Mouse (Mus musculus): ENCODE data around the gene Nop56. TPM values are rescaled to one million over a fixed set of nuclear protein-coding genes. Genes with fewer than 3 reads are reported as not detected.

Nop56 gene
- polyA plus RNA-seq, 1 experiment from 2014 or later: 354 TPM

DNA sequence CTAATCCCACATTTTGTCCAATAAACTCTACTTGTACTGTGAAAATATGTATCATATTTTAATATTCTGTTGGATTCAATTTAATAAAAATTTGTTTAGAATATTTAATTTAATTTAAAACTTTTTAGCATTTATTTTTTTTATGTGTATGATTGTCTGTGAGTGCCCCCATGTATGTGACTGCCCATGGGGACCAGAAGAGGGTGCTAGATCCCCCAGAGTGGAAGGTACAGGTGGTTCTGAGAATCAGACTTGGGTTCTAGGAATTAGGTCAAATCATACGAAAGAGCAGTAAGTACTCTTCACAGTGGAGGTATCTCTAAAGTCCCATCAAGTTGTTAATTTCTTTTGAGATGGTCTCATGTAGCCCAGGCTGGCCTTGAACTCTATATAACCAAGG is 52.8 kb downstream of the Nop56 start:
- Histone ChIP-seq H3K27me3 (ENCODE audit: control insufficient read depth, insufficient read depth, low read length) (no peaks in the 10 kb centered on the region), H3K9me3 (ENCODE audit: control insufficient read depth, low read length) (no peaks in the 10 kb centered on the region), H3K36me3 (ENCODE audit: control insufficient read depth, insufficient read depth, low read length) (no peaks in the 10 kb centered on the region), H3K27ac (ENCODE audit: low read depth, low read length) (no peak overlapping the region), H3K4me2 (replicated peaks; ENCODE audit: low read depth, low read length) (no peak overlapping the region), H3K4me3 (ENCODE audit: low read length) (no peak overlapping the region), H3K9ac (ENCODE audit: low read depth, low read length) (no peak overlapping the region), H3K4me1 (ENCODE audit: control insufficient read depth, insufficient read depth, low read length) (no peaks in the 10 kb centered on the region)
- no peak for ATAC-seq (ENCODE audit: low FRiP score, low TSS enrichment)
- 63% methylated on average over 1 of the region's 1 CpGs for WGBS

Other genes with a start within 250 kb of the Nop56 start
- gene Tgm6, start 162.0 kb upstream of the Nop56 start, polyA plus RNA-seq (2014; fragmentation: Nextera tagmentation; extraction: Ambion mirVana): not detected in 2 replicates
- 753 and 776 TPM in 2 replicates for gene Snrpb, start 95.0 kb upstream of the Nop56 start, polyA plus RNA-seq (2014; fragmentation: Nextera tagmentation; extraction: Ambion mirVana)
- gene Tmc2, start 79.2 kb upstream of the Nop56 start, polyA plus RNA-seq (2014; fragmentation: Nextera tagmentation; extraction: Ambion mirVana): not detected in 2 replicates
- gene Idh3b, start 10.1 kb downstream of the Nop56 start, polyA plus RNA-seq (2014; fragmentation: Nextera tagmentation; extraction: Ambion mirVana): 175 and 181 TPM in 2 replicates
- gene Ebf4, start 20.7 kb downstream of the Nop56 start, polyA plus RNA-seq (2014; fragmentation: Nextera tagmentation; extraction: Ambion mirVana): 2.8 and 3.1 TPM in 2 replicates
- gene Cpxm1, start 123.1 kb downstream of the Nop56 start, polyA plus RNA-seq (2014; fragmentation: Nextera tagmentation; extraction: Ambion mirVana): 51.6 and 63.8 TPM in 2 replicates
- gene Gm28372, start 130.8 kb downstream of the Nop56 start, polyA plus RNA-seq (2014; fragmentation: Nextera tagmentation; extraction: Ambion mirVana): not detected in 2 replicates
- 0.40 TPM in 1 of 2 replicates, not detected in the other for gene 1700020A23Rik, start 130.8 kb downstream of the Nop56 start, polyA plus RNA-seq (2014; fragmentation: Nextera tagmentation; extraction: Ambion mirVana)
- gene Tmem239, start 132.0 kb downstream of the Nop56 start, polyA plus RNA-seq (2014; fragmentation: Nextera tagmentation; extraction: Ambion mirVana): not detected in 2 replicates
- gene Vps16, start 149.9 kb downstream of the Nop56 start, polyA plus RNA-seq (2014; fragmentation: Nextera tagmentation; extraction: Ambion mirVana): 72.3 and 79.2 TPM in 2 replicates
- gene Pced1a, start 150.3 kb downstream of the Nop56 start, polyA plus RNA-seq (2014; fragmentation: Nextera tagmentation; extraction: Ambion mirVana): 13.0 and 15.0 TPM in 2 replicates
- 64.3 and 107 TPM in 2 replicates for gene Ptpra, start 175.8 kb downstream of the Nop56 start, polyA plus RNA-seq (2014; fragmentation: Nextera tagmentation; extraction: Ambion mirVana)

Data from kidney, embryonic 14.5 days (tissue).